Mouse (Mus musculus) brain, adult 10 weeks (tissue): ENCODE results near the gene Trap1a. TPM values are rescaled to one million over a fixed set of nuclear protein-coding genes. Genes with fewer than 3 reads are reported as not detected.

Experiments used
- polyA plus RNA-seq: library from polyadenylated mRNA; stranded (reverse); fragments of 350-450 nt; fragmentation: Illumina TruSeq; extraction: RNeasy Lipid Tissue Mini Kit (QIAGEN cat#74804); gene quantifications from one replicate; pipeline ENCODE4 v1.2.3, GENCODE M21; 2015; ENCODE audit warnings: low read depth, low replicate concordance

The Trap1a gene
- not detected for polyA plus RNA-seq

DNA sequence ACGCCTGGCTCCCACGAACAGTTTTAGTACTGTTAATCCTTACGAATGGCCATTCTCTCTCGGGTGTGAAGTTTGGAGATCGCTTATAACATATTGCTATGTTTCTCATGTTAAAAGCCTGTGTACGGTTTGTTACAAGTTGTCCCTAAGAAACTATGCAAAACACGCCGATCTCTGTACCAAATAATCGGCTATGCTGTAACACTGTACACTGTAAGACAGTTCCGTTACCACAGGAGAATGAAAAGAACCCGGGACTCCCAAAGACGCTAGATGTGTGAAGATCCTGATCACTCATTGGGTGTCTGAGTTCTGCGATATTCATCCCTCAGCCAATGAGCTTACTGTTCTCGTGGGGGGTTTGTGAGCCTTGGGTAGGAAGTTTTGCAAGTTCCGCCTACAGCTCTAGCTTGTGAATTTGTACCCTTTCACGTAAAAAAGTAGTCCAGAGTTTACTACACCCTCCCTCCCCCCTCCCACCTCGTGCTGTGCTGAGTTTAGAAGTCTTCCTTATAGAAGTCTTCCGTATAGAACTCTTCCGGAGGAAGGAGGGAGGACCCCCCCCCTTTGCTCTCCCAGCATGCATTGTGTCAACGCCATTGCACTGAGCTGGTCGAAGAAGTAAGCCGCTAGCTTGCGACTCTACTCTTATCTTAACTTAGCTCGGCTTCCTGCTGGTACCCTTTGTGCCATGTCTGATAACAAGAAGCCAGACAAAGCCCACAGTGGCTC is at the start of gene Trap1a:
Gene Trap1a (plus strand): TSS at position 421 of the 732 bp plus-strand sequence.

Other genes starting within 250 kb of the Trap1a start
- gene Serpina7, start 248.4 kb upstream of the Trap1a start, polyA plus RNA-seq: not detected
- gene 4930513O06Rik, start 247.4 kb upstream of the Trap1a start, polyA plus RNA-seq: not detected
- gene 4933428M09Rik, start 154.5 kb upstream of the Trap1a start, polyA plus RNA-seq: not detected
- gene Mum1l1, start 123.6 kb upstream of the Trap1a start, polyA plus RNA-seq: 3.5 TPM
- 0.19 TPM for gene D330045A20Rik, start 146.7 kb downstream of the Trap1a start, polyA plus RNA-seq
- gene Rnf128, start 229.6 kb downstream of the Trap1a start, polyA plus RNA-seq: 17.1 TPM